Mouse (Mus musculus): Measurements from ENCODE around the gene Ccdc92b.

GRCm38 (mm10) chr11:74653385-74653784 lies 34.0 kb downstream of the Ccdc92b start:
- TF ChIP-seq CTCF (IDR thresholded peaks at IDR 0.05) (no peak), EP300 (IDR thresholded peaks at IDR 0.05) (no peak)

Measured in lung, postnatal 0 days (tissue).